ENCODE assay signal across 10 mouse cellular contexts in genomic region chrX:52651472-52651948, GRCm38 (mm10). TPM values are rescaled to one million over a fixed set of nuclear protein-coding genes. Genes with fewer than 3 reads are reported as not detected.
A peak's percentile ranks its signal among the peaks of the same experiment; 100 is the strongest.
DNase-seq lines count a peak whose midpoint lies in the region; ATAC-seq and TF ChIP-seq lines count a peak whose summit lies in the region.
"Had no signal": no experiment of that assay in that cellular context is flagged by ENCODE, and none has a peak within 500 bp of the region (broad histone marks: within the 10 kb centered on the region; RNA-seq: fewer than 3 reads in every experiment).

No protein-coding gene starts in this region.

- WGBS in heart, embryonic 12.5 days: 23% methylated on average over 9 of the region's 9 CpGs
- WGBS in hindbrain, embryonic 14.5 days: 22% methylated on average over 9 of the region's 9 CpGs
- WGBS in midbrain, embryonic 12.5 days: 24% methylated on average over 9 of the region's 9 CpGs
- WGBS in lung, adult 2 months: 39% methylated on average over 9 of the region's 9 CpGs

- no peak for DNase-seq in heart, postnatal 4 days
- DNase-seq in ZHBTc4 (ENCODE audit: low read depth, low spot score): peak; percentile 60
- DNase-seq in hindbrain, embryonic 14.5 days (ENCODE audit: low spot score): no peak
- no peak for DNase-seq in left cerebral cortex, postnatal 14 days (ENCODE audit: low spot score in 2 of 2)
- DNase-seq in left cerebral cortex, postnatal 4 days: no peak
- no peak for DNase-seq in lung, adult 2 months

- no peak for ATAC-seq in heart, embryonic 12.5 days (ENCODE audit: insufficient number of reproducible peaks, low FRiP score)
- ATAC-seq in hindbrain, embryonic 14.5 days (ENCODE audit: low FRiP score): no peak
- ATAC-seq in midbrain, embryonic 12.5 days (ENCODE audit: low FRiP score, low read depth): peak; percentile 52; the same call in 1 of the 2 replicates

- H3K4me2 ChIP-seq in heart, embryonic 12.5 days: peak overlapping the region; percentile 14; the same call in 1 of the 2 replicates
- H3K4me2 ChIP-seq in hindbrain, embryonic 14.5 days (replicated peaks): peak overlapping the region; percentile 21
- H3K4me2 ChIP-seq in midbrain, embryonic 12.5 days (replicated peaks): peak overlapping the region; percentile 21

- H3K9ac ChIP-seq in heart, embryonic 12.5 days: peak overlapping the region; percentile 15; the same call in 1 of the 2 replicates
- H3K9ac ChIP-seq in hindbrain, embryonic 14.5 days: no peak overlapping the region
- H3K9ac ChIP-seq in midbrain, embryonic 12.5 days (replicated peaks): 0 out of 2 replicates have a peak overlapping the region, but pooled peaks have one; percentile 28

- TF ChIP-seq CTCF in lung, adult 2 months (IDR thresholded peaks at IDR 0.05; ENCODE audit: insufficient read depth, low read length): no peak

- H3K27ac ChIP-seq in heart, embryonic 12.5 days (ENCODE audit: poor library complexity, severe bottlenecking): peak overlapping the region; percentile 77
- no peak overlapping the region for H3K27ac ChIP-seq in hindbrain, embryonic 14.5 days
- 0 out of 2 replicates have a peak overlapping the region, but pooled peaks have one; percentile 39 for H3K27ac ChIP-seq in midbrain, embryonic 12.5 days (replicated peaks)

- intact Hi-C loops in left cerebral cortex, postnatal 14 days (cut with DNase I): no loop called here
- intact Hi-C loops in left cerebral cortex, postnatal 4 days (cut with DNase I): no loop called here

- H3K4me3 ChIP-seq in heart, embryonic 12.5 days: no peak overlapping the region
- no peak overlapping the region for H3K4me3 ChIP-seq in hindbrain, embryonic 14.5 days (replicated peaks; ENCODE audit: low read length)
- no peak overlapping the region for H3K4me3 ChIP-seq in midbrain, embryonic 12.5 days
- no peak overlapping the region for H3K4me3 ChIP-seq in lung, adult 2 months (replicated peaks; ENCODE audit: extremely low read depth, low read depth, low read length)

- no peaks in the 10 kb centered on the region for H3K9me3 ChIP-seq in heart, embryonic 12.5 days (replicated peaks)
- H3K9me3 ChIP-seq in hindbrain, embryonic 14.5 days (ENCODE audit: control insufficient read depth, low read length): no peaks in the 10 kb centered on the region
- no peaks in the 10 kb centered on the region for H3K9me3 ChIP-seq in midbrain, embryonic 12.5 days

- no peak for TF ChIP-seq POLR2A in lung, adult 2 months (IDR thresholded peaks at IDR 0.05; ENCODE audit: borderline replicate concordance, extremely low read depth, low read depth, low read length)

- H3K27me3 ChIP-seq in heart, embryonic 12.5 days (replicated peaks): no peaks in the 10 kb centered on the region
- H3K27me3 ChIP-seq in hindbrain, embryonic 14.5 days (ENCODE audit: control insufficient read depth, insufficient read depth, low read length): no peaks in the 10 kb centered on the region
- no peaks in the 10 kb centered on the region for H3K27me3 ChIP-seq in midbrain, embryonic 12.5 days
- H3K27me3 ChIP-seq: CH12.LX had no signal

- no peaks in the 10 kb centered on the region for H3K36me3 ChIP-seq in heart, embryonic 12.5 days
- no peaks in the 10 kb centered on the region for H3K36me3 ChIP-seq in hindbrain, embryonic 14.5 days (replicated peaks; ENCODE audit: control insufficient read depth, insufficient read depth)
- H3K36me3 ChIP-seq in midbrain, embryonic 12.5 days: no peaks in the 10 kb centered on the region

- 0 out of 2 replicates have a peak, but pooled peaks cover 5% of the 10 kb centered on the region for H3K4me1 ChIP-seq in heart, embryonic 12.5 days (replicated peaks)
- 0 out of 2 replicates have a peak, but pooled peaks cover 6% of the 10 kb centered on the region for H3K4me1 ChIP-seq in hindbrain, embryonic 14.5 days (replicated peaks; ENCODE audit: control insufficient read depth, insufficient read depth, low read length)
- peaks cover 8% of the 10 kb centered on the region for H3K4me1 ChIP-seq in midbrain, embryonic 12.5 days
- H3K4me1 ChIP-seq in lung, adult 2 months (ENCODE audit: control insufficient read depth, insufficient read depth, low read length): no peaks in the 10 kb centered on the region

RNA-seq across cellular contexts. Expression of gene Gpc3, which starts 37.8 kb away (rescaled TPM):
- 598 and 601 TPM in 2 replicates for polyA plus RNA-seq in heart, embryonic 12.5 days (2016; fragmentation: Nextera tagmentation; extraction: Ambion mirVana)
- 10 to 100 TPM; 76.0 to 79.7 TPM for total RNA-seq in heart, postnatal 4 days (2021)
- 101 and 122 TPM in 2 replicates for polyA plus RNA-seq in hindbrain, embryonic 14.5 days (2014; fragmentation: Nextera tagmentation; extraction: Ambion mirVana)
- polyA plus RNA-seq in midbrain, embryonic 12.5 days (2016; fragmentation: Nextera tagmentation; extraction: Ambion mirVana): 150 and 206 TPM in 2 replicates
- 10 to 100 TPM in 1 of 2 experiments, 1 to 10 TPM in 1; 7.8 to 11.0 TPM for total RNA-seq in left cerebral cortex, postnatal 14 days (2021)
- total RNA-seq in left cerebral cortex, postnatal 4 days (2021): 10 to 100 TPM; 22.4 to 23.5 TPM
- 149 and 172 TPM in 2 replicates for polyA plus RNA-seq in lung, adult 2 months (2012; rRNA removed)
- total RNA-seq: CH12.LX; megakaryocyte-erythroid progenitor cell, adult 5-6 weeks had no signal
